Mouse (Mus musculus): Measurements from ENCODE around the gene Dpp7. TPM values are rescaled to one million over a fixed set of nuclear protein-coding genes. Genes with fewer than 3 reads are reported as not detected.

The Dpp7 gene
- total and polyA plus RNA-seq, 3 experiments = 16.2 to 21.0 (median 20.9) TPM

GRCm38 (mm10) chr2:25400291-25400690 lies 44.1 kb upstream of the Dpp7 start:
- TF ChIP-seq ZMIZ1 (IDR thresholded peaks at IDR 0.05; ENCODE audit: low read depth, low read length) (no peak), ZKSCAN1 (IDR thresholded peaks at IDR 0.05; ENCODE audit: borderline replicate concordance, low read depth, low read length) (no peak), USF1 (IDR thresholded peaks at IDR 0.05; ENCODE audit: low read depth, low read length) (no peak), USF2 (conservative IDR thresholded peaks at IDR 0.05; ENCODE audit: low read depth, low read length) (no peak), MXI1 (IDR thresholded peaks at IDR 0.05; ENCODE audit: low read depth, low read length) (no peak), HCFC1 (IDR thresholded peaks at IDR 0.05; ENCODE audit: low read depth, low read length) (no peak), KAT2A (IDR thresholded peaks at IDR 0.05; ENCODE audit: insufficient replicate concordance, low read length) (no peak), E2F4 (IDR thresholded peaks at IDR 0.05; ENCODE audit: insufficient replicate concordance, low read depth, low read length) (no peak), GABPA (IDR thresholded peaks at IDR 0.05; ENCODE audit: insufficient replicate concordance, low read depth, low read length) (no peak), ETS1 (conservative IDR thresholded peaks at IDR 0.05; ENCODE audit: low read depth, low read length) (no peak), ZNF384 (IDR thresholded peaks at IDR 0.05; ENCODE audit: low read depth, low read length) (no peak), JUN (IDR thresholded peaks at IDR 0.05; ENCODE audit: insufficient read depth, low read depth, low read length) (no peak), MAFK (IDR thresholded peaks at IDR 0.05; ENCODE audit: insufficient replicate concordance, low read length) (no peak), MYC (IDR thresholded peaks at IDR 0.05; ENCODE audit: low read depth, low read length) (no peak), CTCF (conservative IDR thresholded peaks at IDR 0.05 in 1 of 2, IDR thresholded peaks at IDR 0.05 in 1 of 2; ENCODE audit: low read depth in 2 of 2, low read length in 2 of 2) (no peak), SIN3A (IDR thresholded peaks at IDR 0.05; ENCODE audit: low read length) (no peak), RAD21 (IDR thresholded peaks at IDR 0.05; ENCODE audit: low read depth, low read length) (no peak), SMC3 (IDR thresholded peaks at IDR 0.05; ENCODE audit: low read depth, low read length) (no peak), MAX (IDR thresholded peaks at IDR 0.05; ENCODE audit: low read length) (no peak), ZC3H11A (IDR thresholded peaks at IDR 0.05; ENCODE audit: low read depth, low read length) (no peak)
- Histone ChIP-seq H3K4me2 (ENCODE audit: insufficient read depth, low read depth, poor library complexity, severe bottlenecking) (no peak overlapping the region), H3K79me2 (replicated peaks; ENCODE audit: control insufficient read depth, extremely low read depth, insufficient read depth, poor library complexity, severe bottlenecking) (no peaks in the 10 kb centered on the region), H3K9me3 (replicated peaks; ENCODE audit: low read length) (no peaks in the 10 kb centered on the region), H3K36me3 (replicated peaks in 1 of 2; ENCODE audit: control insufficient read depth in 1 of 2, insufficient read depth in 1 of 2, low read length in 1 of 2) (no peaks in the 10 kb centered on the region), H3K4me3 (replicated peaks in 1 of 3; ENCODE audit: low read depth in 2 of 3, low read length in 2 of 3, poor library complexity in 1 of 3) (no peak overlapping the region), H3K27me3 (replicated peaks) (peaks cover 94% of the 10 kb centered on the region), H3K9ac (ENCODE audit: insufficient read depth, low read depth) (no peak overlapping the region), H3K4me1 (ENCODE audit: control insufficient read depth in 1 of 2, insufficient read depth in 2 of 2) (no peaks in the 10 kb centered on the region), H3K27ac (ENCODE audit: insufficient read depth, low read depth) (no peak overlapping the region)
- dilution Hi-C loops (cut with MboI; ENCODE audit: extremely low pct_ligation_motif_present, extremely low pct_unique_long_range_greater_than_20kb, low sequenced_read_pairs) = no loop called here
- no peak for DNase-seq (ENCODE audit: extremely low read depth)
- in situ Hi-C loops (cut with MboI; ENCODE audit: low pct_ligation_motif_present, low pct_unique_long_range_greater_than_20kb, low sequenced_read_pairs) = loop anchor here (5.0 kb wide), 1 partner anchor 33 kb away; the partner anchor contains the start of gene Uap1l1

- H3K9ac ChIP-seq (ENCODE audit: insufficient read depth, low read depth) = no peak within 1 kb of the TSS
- in situ Hi-C loops (cut with MboI; ENCODE audit: low pct_ligation_motif_present, low pct_unique_long_range_greater_than_20kb, low sequenced_read_pairs) (no loop called here), dilution Hi-C loops (cut with MboI; ENCODE audit: extremely low pct_ligation_motif_present, extremely low pct_unique_long_range_greater_than_20kb, low sequenced_read_pairs) (no loop called here)
- no peak within 1 kb of the TSS for H3K4me2 ChIP-seq (ENCODE audit: insufficient read depth, low read depth, poor library complexity, severe bottlenecking)
- H3K36me3 ChIP-seq (replicated peaks in 1 of 2; ENCODE audit: control insufficient read depth in 1 of 2, insufficient read depth in 1 of 2, low read length in 1 of 2) = no peaks in the 10 kb centered on the region
- H3K4me1 ChIP-seq (ENCODE audit: control insufficient read depth in 1 of 2, insufficient read depth in 2 of 2) = no peaks in the 10 kb centered on the region
- no peak within 1 kb of the TSS for H3K4me3 ChIP-seq (replicated peaks in 1 of 3; ENCODE audit: low read depth in 2 of 3, low read length in 2 of 3, poor library complexity in 1 of 3)
- peaks cover 95% of the 10 kb centered on the region for H3K27me3 ChIP-seq (replicated peaks)
- no peaks in the 10 kb centered on the region for H3K9me3 ChIP-seq (replicated peaks; ENCODE audit: low read length)
- DNase-seq (ENCODE audit: extremely low read depth) = no peak
- TF ChIP-seq RCOR1 (conservative IDR thresholded peaks at IDR 0.05; ENCODE audit: low read depth, low read length) = no peak
- no peaks in the 10 kb centered on the region for H3K79me2 ChIP-seq (replicated peaks; ENCODE audit: control insufficient read depth, extremely low read depth, insufficient read depth, poor library complexity, severe bottlenecking)
- no peak within 1 kb of the TSS for H3K27ac ChIP-seq (ENCODE audit: insufficient read depth, low read depth)
These were observed 42.9 kb upstream of the Dpp7 start, which contains the start of gene Npdc1 for GRCm38 (mm10) chr2:25399051-25399450. Npdc1 (plus strand) TSS chr2:25399351.

Measured in CH12.LX (cell line).